Mouse (Mus musculus) spleen, adult 2 months (tissue): ENCODE results near the gene Rnps1.

Source experiments
- CTCF ChIP-seq: fragments of 200-500 bp; IDR thresholded peaks from 2 replicates; pipeline ENCODE4 v1.5.1; 2011; ENCODE audit warnings: mild to moderate bottlenecking, inconsistent platforms; ENCODE audit not compliant: insufficient read depth, insufficient read length, insufficient replicate concordance; ENCODE audit errors: extremely low read depth
- POLR2A ChIP-seq: fragments of 200-500 bp; IDR thresholded peaks from 2 replicates; pipeline ENCODE4 v1.6.1; 2011; ENCODE audit warnings: low read depth, low read length, inconsistent platforms

DNA sequence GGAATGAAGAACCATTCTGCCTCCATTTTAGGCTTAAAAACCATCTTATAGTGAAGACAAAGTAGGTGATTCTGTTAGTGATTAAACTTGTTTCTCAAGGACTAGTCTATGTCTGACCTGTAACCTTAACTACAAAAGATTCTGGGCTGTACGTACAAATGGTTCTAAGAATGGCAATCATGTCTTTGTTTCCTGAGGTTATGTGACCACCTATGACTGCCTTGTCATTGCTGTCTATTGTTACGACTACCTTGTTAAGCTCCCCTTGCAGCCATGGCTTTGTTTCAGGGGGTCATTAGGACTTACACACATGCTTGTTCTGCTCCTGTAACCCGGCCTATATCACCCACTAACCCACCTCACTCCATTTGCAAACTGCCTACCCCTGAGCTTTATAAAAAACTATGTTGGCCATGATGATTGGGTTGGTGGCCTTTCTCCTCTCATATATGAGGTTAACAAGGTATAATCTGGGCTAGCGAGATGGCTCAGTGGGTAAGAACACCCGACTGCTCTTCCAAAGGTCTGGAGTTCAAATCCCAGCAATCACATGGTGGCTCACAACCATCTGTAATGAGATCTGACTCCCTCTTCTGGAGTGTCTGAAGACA, 54.4 kb downstream of the Rnps1 start:
- no peak for TF ChIP-seq POLR2A
- TF ChIP-seq CTCF, result no peak
